Mouse (Mus musculus) hindbrain, embryonic 10.5 days (tissue): Measurements from ENCODE around the gene Rassf1. TPM values are rescaled to one million over a fixed set of nuclear protein-coding genes. Genes with fewer than 3 reads are reported as not detected.

ENCODE experiments used
- DNase-seq: peaks from one replicate; pipeline ENCODE4 v3.0.0-alpha.2; 2017; ENCODE audit warnings: low spot score
- H3K27ac ChIP-seq: fragments of 300-500 bp; sonication (generic); 2 replicates; pipeline ENCODE4 v1.5.1; 2016; ENCODE audit warnings: mild to moderate bottlenecking, moderate library complexity
- H3K27me3 ChIP-seq: fragments of 300-500 bp; sonication (generic); 2 replicates; pipeline ENCODE4 v1.6.1; 2016; ENCODE audit warnings: mild to moderate bottlenecking; ENCODE audit not compliant: poor library complexity, insufficient read depth, severe bottlenecking
- H3K36me3 ChIP-seq: fragments of 300-500 bp; sonication (generic); 2 replicates; pipeline ENCODE4 v1.6.1; 2016; ENCODE audit warnings: mild to moderate bottlenecking, moderate library complexity
- H3K4me1 ChIP-seq: fragments of 300-500 bp; sonication (generic); replicated peaks from 2 replicates; pipeline ENCODE4 v1.6.1; 2016; ENCODE audit warnings: mild to moderate bottlenecking
- H3K4me3 ChIP-seq: fragments of 300-500 bp; sonication (generic); 2 replicates; pipeline ENCODE4 v1.5.1; 2016; ENCODE audit warnings: mild to moderate bottlenecking, moderate library complexity
- H3K9me3 ChIP-seq: fragments of 300-500 bp; sonication (generic); 2 replicates; pipeline ENCODE4 v1.6.1; 2016; ENCODE audit warnings: mild to moderate bottlenecking, moderate library complexity
- WGBS: fragments of 180-500 bp; shearing (Covaris S2); methylation state at CpG from one replicate; pipeline ENCODE4 v1.1.7; 2016; 5-methylcytosine and 5-hydroxymethylcytosine counted together
- polyA plus RNA-seq: library from polyadenylated mRNA; unstranded; fragments of >200 nt; fragmentation: Nextera tagmentation; extraction: Ambion mirVana; gene quantifications from 2 replicates; pipeline ENCODE4 v1.2.1, GENCODE M21; 2016

The Rassf1 gene
- polyA plus RNA-seq, 1 experiment from 2014 or later, result 46.4 TPM

GRCm38 (mm10) chr9:107580501-107581317 is 29.4 kb downstream of the Rassf1 start, which contains the start of gene Hyal3:
Hyal3 (plus strand) TSS chr9:107580818.
- Histone ChIP-seq H3K27ac (peak within 1 kb of the TSS; percentile 93), H3K4me1 (peaks cover 74% of the 10 kb centered on the region), H3K4me3 (peak within 1 kb of the TSS; percentile 70), H3K27me3 (no peaks in the 10 kb centered on the region), H3K36me3 (peaks cover 19% of the 10 kb centered on the region), H3K9me3 (no peaks in the 10 kb centered on the region)
- 1% methylated on average over 32 of the region's 32 CpGs for WGBS
- DNase-seq, result peak; percentile 84

GRCm38 (mm10) chr9:107581584-107581983 is 30.2 kb downstream of the Rassf1 start:
- H3K27ac ChIP-seq, result peak overlapping the region; percentile 93
- H3K4me1 ChIP-seq, result peaks cover 67% of the 10 kb centered on the region
- WGBS, result 76% methylated on average over 4 of the region's 4 CpGs

GRCm38 (mm10) chr9:107582509-107583062 is 31.2 kb downstream of the Rassf1 start:
- H3K27me3 ChIP-seq, result no peaks in the 10 kb centered on the region
- no peak overlapping the region for H3K27ac ChIP-seq
- WGBS, result 90% methylated on average over 7 of the region's 7 CpGs
- H3K4me1 ChIP-seq, result peaks cover 65% of the 10 kb centered on the region
- H3K36me3 ChIP-seq, result peaks cover 19% of the 10 kb centered on the region
- H3K9me3 ChIP-seq, result no peaks in the 10 kb centered on the region
- H3K4me3 ChIP-seq, result no peak overlapping the region
- no peak for DNase-seq

More at GRCm38 (mm10) chr9:107581584-107581983, 30.2 kb downstream of the Rassf1 start:
- H3K4me3 ChIP-seq, result peak overlapping the region; percentile 70
- peaks cover 19% of the 10 kb centered on the region for H3K36me3 ChIP-seq
- DNase-seq, result no peak
- H3K27me3 ChIP-seq, result no peaks in the 10 kb centered on the region
- H3K9me3 ChIP-seq, result no peaks in the 10 kb centered on the region

GRCm38 (mm10) chr9:107583174-107583573 is 31.8 kb downstream of the Rassf1 start:
- 91% methylated on average over 14 of the region's 14 CpGs for WGBS
- H3K4me3 ChIP-seq, result no peak overlapping the region; the same call in 1 of the 2 replicates
- DNase-seq, result no peak
- H3K9me3 ChIP-seq, result no peaks in the 10 kb centered on the region
- 0 out of 2 replicates have a peak overlapping the region, but pooled peaks have one; percentile 3 for H3K27ac ChIP-seq
- H3K36me3 ChIP-seq, result peaks cover 19% of the 10 kb centered on the region
- H3K4me1 ChIP-seq, result peaks cover 65% of the 10 kb centered on the region
- no peaks in the 10 kb centered on the region for H3K27me3 ChIP-seq

GRCm38 (mm10) chr9:107586504-107586903 is 35.1 kb downstream of the Rassf1 start:
- Histone ChIP-seq H3K36me3 (peaks cover 42% of the 10 kb centered on the region), H3K4me1 (peaks cover 44% of the 10 kb centered on the region), H3K27me3 (no peaks in the 10 kb centered on the region), H3K9me3 (no peaks in the 10 kb centered on the region), H3K4me3 (no peak overlapping the region), H3K27ac (peak overlapping the region; percentile 70)
- 92% methylated on average over 5 of the region's 5 CpGs for WGBS
- no peak for DNase-seq

GRCm38 (mm10) chr9:107586974-107587832 is 35.8 kb downstream of the Rassf1 start, which contains the start of gene Ifrd2:
Ifrd2 (plus strand) TSS chr9:107587642.
- H3K27ac ChIP-seq, result peak within 1 kb of the TSS; percentile 85
- peak; percentile 96 for DNase-seq
- H3K4me3 ChIP-seq, result peak within 1 kb of the TSS; percentile 68
- no peaks in the 10 kb centered on the region for H3K9me3 ChIP-seq
- WGBS, result 15% methylated on average over 46 of the region's 46 CpGs
- H3K4me1 ChIP-seq, result peaks cover 42% of the 10 kb centered on the region
- H3K27me3 ChIP-seq, result no peaks in the 10 kb centered on the region
- H3K36me3 ChIP-seq, result peaks cover 49% of the 10 kb centered on the region

GRCm38 (mm10) chr9:107587833-107588639 is 36.7 kb downstream of the Rassf1 start:
- 7% methylated on average over 33 of the region's 33 CpGs for WGBS
- Histone ChIP-seq H3K9me3 (no peaks in the 10 kb centered on the region), H3K4me3 (peak overlapping the region; percentile 68), H3K27ac (peak overlapping the region; percentile 85), H3K36me3 (peaks cover 50% of the 10 kb centered on the region), H3K4me1 (peaks cover 38% of the 10 kb centered on the region), H3K27me3 (no peaks in the 10 kb centered on the region)
- DNase-seq, result no peak

- no peaks in the 10 kb centered on the region for H3K9me3 ChIP-seq
- 91% methylated on average over 25 of the region's 25 CpGs for WGBS
- no peak overlapping the region for H3K27ac ChIP-seq
- no peak for DNase-seq
- no peaks in the 10 kb centered on the region for H3K27me3 ChIP-seq
- peaks cover 47% of the 10 kb centered on the region for H3K4me1 ChIP-seq
- peaks cover 58% of the 10 kb centered on the region for H3K36me3 ChIP-seq
- H3K4me3 ChIP-seq, result no peak overlapping the region
These were observed 38.9 kb downstream of the Rassf1 start for GRCm38 (mm10) chr9:107590058-107590772.

GRCm38 (mm10) chr9:107590773-107591060 is 39.4 kb downstream of the Rassf1 start:
- WGBS, result 93% methylated on average over 6 of the region's 6 CpGs
- Histone ChIP-seq H3K27me3 (no peaks in the 10 kb centered on the region), H3K27ac (no peak overlapping the region), H3K9me3 (no peaks in the 10 kb centered on the region), H3K4me3 (no peak overlapping the region), H3K4me1 (peaks cover 47% of the 10 kb centered on the region), H3K36me3 (peaks cover 58% of the 10 kb centered on the region)
- DNase-seq, result no peak

GRCm38 (mm10) chr9:107593101-107593976 is 42.0 kb downstream of the Rassf1 start:
- peaks cover 34% of the 10 kb centered on the region for H3K4me1 ChIP-seq
- peaks cover 58% of the 10 kb centered on the region for H3K36me3 ChIP-seq
- DNase-seq, result no peak
- H3K9me3 ChIP-seq, result no peaks in the 10 kb centered on the region
- H3K27ac ChIP-seq, result no peak overlapping the region
- WGBS, result 83% methylated on average over 11 of the region's 11 CpGs
- H3K4me3 ChIP-seq, result no peak overlapping the region
- H3K27me3 ChIP-seq, result no peaks in the 10 kb centered on the region
